Mouse (Mus musculus): ENCODE measurements around the gene Rps27rt. TPM values are rescaled to one million over a fixed set of nuclear protein-coding genes. Genes with fewer than 3 reads are reported as not detected.

Rps27rt gene
- polyA plus RNA-seq, 1 experiment, result 85.5 TPM

GRCm38 (mm10) chr9:114999010-114999770, 16.7 kb upstream of the Rps27rt start:
- WGBS, result 92% methylated on average over 6 of the region's 6 CpGs
- DNase-seq, result no peak
- H3K36me3 ChIP-seq (ENCODE audit: control insufficient read depth, insufficient read depth, low read length), result no peaks in the 10 kb centered on the region
- no peaks in the 10 kb centered on the region for H3K27me3 ChIP-seq (ENCODE audit: control insufficient read depth, insufficient read depth, low read length)
- H3K4me1 ChIP-seq (replicated peaks; ENCODE audit: control insufficient read depth, insufficient read depth, low read length), result no peaks in the 10 kb centered on the region
- TF ChIP-seq POLR2A (IDR thresholded peaks at IDR 0.05; ENCODE audit: control insufficient read depth, extremely low read depth, insufficient read depth, low read length, poor library complexity) (no peak), CTCF (IDR thresholded peaks at IDR 0.05; ENCODE audit: borderline replicate concordance, control insufficient read depth, extremely low read depth, insufficient read depth, low read length, poor library complexity) (no peak)
- H3K27ac ChIP-seq (ENCODE audit: control insufficient read depth, insufficient read depth, low read length), result no peak overlapping the region
- H3K4me3 ChIP-seq (ENCODE audit: control insufficient read depth, insufficient read depth, low read length), result no peak overlapping the region

GRCm38 (mm10) chr9:114996489-114996888, 13.9 kb upstream of the Rps27rt start:
- DNase-seq, result no peak
- 87% methylated on average over 6 of the region's 6 CpGs for WGBS
- TF ChIP-seq CTCF (IDR thresholded peaks at IDR 0.05; ENCODE audit: borderline replicate concordance, control insufficient read depth, extremely low read depth, insufficient read depth, low read length, poor library complexity), result no peak
- no peak for TF ChIP-seq POLR2A (IDR thresholded peaks at IDR 0.05; ENCODE audit: control insufficient read depth, extremely low read depth, insufficient read depth, low read length, poor library complexity)
- H3K27me3 ChIP-seq (ENCODE audit: control insufficient read depth, insufficient read depth, low read length), result no peaks in the 10 kb centered on the region
- no peaks in the 10 kb centered on the region for H3K4me1 ChIP-seq (replicated peaks; ENCODE audit: control insufficient read depth, insufficient read depth, low read length)
- no peak overlapping the region for H3K27ac ChIP-seq (ENCODE audit: control insufficient read depth, insufficient read depth, low read length)
- H3K36me3 ChIP-seq (ENCODE audit: control insufficient read depth, insufficient read depth, low read length), result no peaks in the 10 kb centered on the region
- no peak overlapping the region for H3K4me3 ChIP-seq (ENCODE audit: control insufficient read depth, insufficient read depth, low read length)

GRCm38 (mm10) chr9:114995716-114996115, 13.2 kb upstream of the Rps27rt start:
- DNase-seq, result no peak
- Histone ChIP-seq H3K4me3 (ENCODE audit: control insufficient read depth, insufficient read depth, low read length) (no peak overlapping the region), H3K27ac (ENCODE audit: control insufficient read depth, insufficient read depth, low read length) (no peak overlapping the region), H3K4me1 (replicated peaks; ENCODE audit: control insufficient read depth, insufficient read depth, low read length) (no peaks in the 10 kb centered on the region), H3K27me3 (ENCODE audit: control insufficient read depth, insufficient read depth, low read length) (no peaks in the 10 kb centered on the region), H3K36me3 (ENCODE audit: control insufficient read depth, insufficient read depth, low read length) (no peaks in the 10 kb centered on the region)
- no peak for TF ChIP-seq CTCF (IDR thresholded peaks at IDR 0.05; ENCODE audit: borderline replicate concordance, control insufficient read depth, extremely low read depth, insufficient read depth, low read length, poor library complexity)
- WGBS, result 94% methylated on average over 4 of the region's 4 CpGs

- 92% methylated on average over 4 of the region's 4 CpGs for WGBS
- no peak overlapping the region for H3K4me3 ChIP-seq (ENCODE audit: control insufficient read depth, insufficient read depth, low read length)
Observed at GRCm38 (mm10) chr9:114995250-114995649, 12.7 kb upstream of the Rps27rt start.

GRCm38 (mm10) chr9:114992528-114992927, 10.0 kb upstream of the Rps27rt start:
- no peaks in the 10 kb centered on the region for H3K27me3 ChIP-seq (ENCODE audit: control insufficient read depth, insufficient read depth, low read length)
- H3K36me3 ChIP-seq (ENCODE audit: control insufficient read depth, insufficient read depth, low read length), result no peaks in the 10 kb centered on the region
- DNase-seq, result no peak
- TF ChIP-seq CTCF (IDR thresholded peaks at IDR 0.05; ENCODE audit: borderline replicate concordance, control insufficient read depth, extremely low read depth, insufficient read depth, low read length, poor library complexity), result no peak
- TF ChIP-seq POLR2A (IDR thresholded peaks at IDR 0.05; ENCODE audit: control insufficient read depth, extremely low read depth, insufficient read depth, low read length, poor library complexity), result no peak
- WGBS, result 94% methylated on average over 2 of the region's 2 CpGs
- H3K4me3 ChIP-seq (ENCODE audit: control insufficient read depth, insufficient read depth, low read length), result no peak overlapping the region
- H3K27ac ChIP-seq (ENCODE audit: control insufficient read depth, insufficient read depth, low read length), result no peak overlapping the region
- H3K4me1 ChIP-seq (replicated peaks; ENCODE audit: control insufficient read depth, insufficient read depth, low read length), result no peaks in the 10 kb centered on the region

More at GRCm38 (mm10) chr9:114995250-114995649, 12.7 kb upstream of the Rps27rt start:
- Histone ChIP-seq H3K27ac (ENCODE audit: control insufficient read depth, insufficient read depth, low read length) (no peak overlapping the region), H3K36me3 (ENCODE audit: control insufficient read depth, insufficient read depth, low read length) (no peaks in the 10 kb centered on the region), H3K4me1 (replicated peaks; ENCODE audit: control insufficient read depth, insufficient read depth, low read length) (no peaks in the 10 kb centered on the region), H3K27me3 (ENCODE audit: control insufficient read depth, insufficient read depth, low read length) (no peaks in the 10 kb centered on the region)
- no peak for TF ChIP-seq POLR2A (IDR thresholded peaks at IDR 0.05; ENCODE audit: control insufficient read depth, extremely low read depth, insufficient read depth, low read length, poor library complexity)
- TF ChIP-seq CTCF (IDR thresholded peaks at IDR 0.05; ENCODE audit: borderline replicate concordance, control insufficient read depth, extremely low read depth, insufficient read depth, low read length, poor library complexity), result no peak
- no peak for DNase-seq

GRCm38 (mm10) chr9:114990421-114990820, 7.9 kb upstream of the Rps27rt start:
- no peaks in the 10 kb centered on the region for H3K4me1 ChIP-seq (replicated peaks; ENCODE audit: control insufficient read depth, insufficient read depth, low read length)
- no peak overlapping the region for H3K4me3 ChIP-seq (ENCODE audit: control insufficient read depth, insufficient read depth, low read length)
- H3K36me3 ChIP-seq (ENCODE audit: control insufficient read depth, insufficient read depth, low read length), result no peaks in the 10 kb centered on the region
- no peaks in the 10 kb centered on the region for H3K27me3 ChIP-seq (ENCODE audit: control insufficient read depth, insufficient read depth, low read length)
- no peak for DNase-seq
- no peak overlapping the region for H3K27ac ChIP-seq (ENCODE audit: control insufficient read depth, insufficient read depth, low read length)
- TF ChIP-seq POLR2A (IDR thresholded peaks at IDR 0.05; ENCODE audit: control insufficient read depth, extremely low read depth, insufficient read depth, low read length, poor library complexity) (no peak), CTCF (IDR thresholded peaks at IDR 0.05; ENCODE audit: borderline replicate concordance, control insufficient read depth, extremely low read depth, insufficient read depth, low read length, poor library complexity) (no peak)
- WGBS, result 93% methylated on average over 10 of the region's 10 CpGs

Data from thymus, adult 2 months (tissue).